Mouse (Mus musculus) cerebellum, postnatal 36 days (tissue): Measurements from ENCODE around the gene Sccpdh.
A peak's percentile ranks its signal among the peaks of the same experiment; 100 is the strongest.
"Not testable (repeated sequence)": the region's sequence is repeated elsewhere in the genome, so short reads cannot be mapped to it uniquely, and the experiment has no call there.

ENCODE experiments used
- DNase-seq, 2 experiments: peaks; one replicate each; pipeline ENCODE4 v3.0.0; 2021 to 2022; ENCODE audit warnings: mixed read lengths in 2 of 2

Gene Sccpdh

DNA sequence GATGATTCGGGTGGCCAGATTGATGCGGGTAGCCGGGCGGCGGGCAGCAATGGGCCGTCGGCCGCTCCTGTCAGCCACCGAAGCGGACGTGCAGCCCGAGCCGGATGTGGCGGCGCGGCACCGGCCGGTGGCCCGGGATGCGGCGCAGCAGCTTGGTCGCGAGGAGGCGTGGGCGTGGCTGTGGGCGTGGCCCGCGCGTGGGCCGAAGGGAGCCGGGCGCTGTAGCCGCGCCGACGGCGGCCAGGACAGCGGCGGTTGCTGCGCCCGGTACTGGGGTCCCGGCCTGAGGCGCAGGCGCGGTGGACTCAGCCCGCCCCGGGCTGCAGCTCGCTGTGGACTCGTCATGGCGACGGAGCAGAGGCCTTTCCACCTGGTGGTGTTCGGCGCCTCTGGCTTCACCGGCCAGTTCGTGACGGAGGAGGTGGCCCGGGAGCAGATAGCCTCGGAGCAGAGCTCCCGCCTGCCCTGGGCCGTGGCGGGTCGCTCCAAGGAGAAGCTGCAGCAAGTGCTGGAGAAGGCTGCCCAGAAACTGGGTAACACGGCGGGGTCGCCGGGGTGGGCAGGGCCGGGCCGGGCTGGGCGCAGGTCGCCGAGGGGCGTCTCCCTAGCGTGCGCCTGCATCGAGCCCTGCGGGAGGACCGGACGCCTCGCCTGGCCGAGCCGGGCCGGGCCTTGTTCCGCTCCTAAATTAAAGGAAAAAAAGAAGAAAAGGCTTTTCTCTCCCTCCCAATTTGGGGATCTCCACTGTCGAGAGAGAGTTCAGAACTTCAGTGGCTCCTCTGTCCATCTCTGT is at the start of gene Sccpdh:
Gene Sccpdh, plus strand, starts transcription at position 198 of the 793 bp plus-strand sequence.
- DNase-seq: peak; percentile 80 to 87

DNA sequence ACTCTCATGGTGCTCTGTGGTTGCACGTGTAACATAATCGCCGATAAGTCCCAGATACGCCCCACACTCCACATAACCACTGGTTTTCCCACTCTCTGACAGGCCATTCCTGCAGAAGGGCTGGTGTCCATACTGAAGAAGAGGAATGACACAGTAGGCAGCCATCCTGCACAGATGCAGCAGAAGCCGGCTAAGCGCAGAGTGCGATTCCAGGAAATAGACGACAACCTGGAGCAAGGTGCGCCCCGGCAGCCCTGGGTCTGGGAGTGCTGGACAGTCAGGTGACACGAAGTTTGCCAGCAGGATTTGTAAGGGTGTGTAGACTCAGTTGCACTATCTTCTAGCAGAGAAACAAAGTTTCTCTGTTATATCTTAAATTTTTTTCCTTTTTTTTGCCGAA is 45.3 kb upstream of the Sccpdh start:
- no peak for DNase-seq

DNA sequence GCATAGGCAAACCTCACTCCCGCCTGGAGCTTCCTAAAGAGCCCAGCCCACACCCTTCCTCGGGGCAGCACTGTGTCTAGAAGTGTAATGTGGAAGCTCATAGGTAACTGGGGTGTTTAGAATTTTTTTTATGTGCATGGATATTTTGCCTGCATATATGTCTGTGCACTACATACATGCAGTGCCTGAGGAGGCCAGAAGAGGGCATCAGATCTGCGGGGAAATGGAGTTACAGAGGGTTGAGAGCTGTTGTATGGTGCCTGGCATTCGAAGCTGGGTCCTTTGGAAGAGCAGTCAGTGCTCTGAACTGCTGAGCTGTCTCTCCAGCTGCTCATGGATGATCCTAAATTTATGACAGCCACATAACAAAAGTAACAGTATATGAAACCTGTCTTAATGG is 44.4 kb upstream of the Sccpdh start:
- DNase-seq: peak; percentile 62 to 63

DNA sequence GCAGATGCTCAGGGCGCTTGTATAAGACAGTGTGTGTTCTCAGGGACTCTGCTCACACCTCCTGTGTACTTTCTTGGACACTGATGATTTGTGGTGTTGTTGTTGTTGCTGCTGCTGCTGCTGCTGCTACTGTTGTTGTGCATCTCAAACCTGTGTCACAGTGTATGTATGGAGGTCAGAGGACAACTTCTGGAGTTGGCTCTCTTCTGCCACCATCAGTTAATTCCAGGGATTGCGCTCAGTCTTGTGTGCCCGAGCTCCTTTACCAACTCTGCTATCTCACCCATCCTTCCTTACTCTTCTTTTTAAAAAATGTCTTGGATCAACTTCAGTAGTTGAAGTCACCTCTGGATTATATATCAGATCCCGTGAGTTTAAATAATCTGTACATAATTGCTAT is 43.7 kb upstream of the Sccpdh start:
- DNase-seq: peak; percentile 69 to 79

DNA sequence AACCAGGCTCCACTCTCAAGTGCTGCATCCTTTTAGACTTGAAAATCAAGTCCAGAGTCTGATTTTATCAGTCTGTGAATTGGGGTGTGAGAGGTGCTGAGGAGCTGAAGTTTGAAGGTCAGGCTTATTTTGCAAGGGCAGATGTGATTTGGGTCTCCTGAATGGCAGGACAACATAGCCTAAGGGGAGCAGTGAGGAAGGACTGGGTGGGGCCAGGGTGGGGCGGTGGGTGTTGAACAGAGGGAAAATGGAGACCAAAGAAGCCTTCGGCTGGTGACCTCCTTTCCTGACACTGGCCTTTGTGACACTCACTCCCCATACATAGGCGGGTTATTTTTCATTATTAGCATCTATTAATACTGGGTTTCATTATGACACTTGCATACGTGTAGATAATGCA is 40.2 kb upstream of the Sccpdh start:
- no peak for DNase-seq

DNA sequence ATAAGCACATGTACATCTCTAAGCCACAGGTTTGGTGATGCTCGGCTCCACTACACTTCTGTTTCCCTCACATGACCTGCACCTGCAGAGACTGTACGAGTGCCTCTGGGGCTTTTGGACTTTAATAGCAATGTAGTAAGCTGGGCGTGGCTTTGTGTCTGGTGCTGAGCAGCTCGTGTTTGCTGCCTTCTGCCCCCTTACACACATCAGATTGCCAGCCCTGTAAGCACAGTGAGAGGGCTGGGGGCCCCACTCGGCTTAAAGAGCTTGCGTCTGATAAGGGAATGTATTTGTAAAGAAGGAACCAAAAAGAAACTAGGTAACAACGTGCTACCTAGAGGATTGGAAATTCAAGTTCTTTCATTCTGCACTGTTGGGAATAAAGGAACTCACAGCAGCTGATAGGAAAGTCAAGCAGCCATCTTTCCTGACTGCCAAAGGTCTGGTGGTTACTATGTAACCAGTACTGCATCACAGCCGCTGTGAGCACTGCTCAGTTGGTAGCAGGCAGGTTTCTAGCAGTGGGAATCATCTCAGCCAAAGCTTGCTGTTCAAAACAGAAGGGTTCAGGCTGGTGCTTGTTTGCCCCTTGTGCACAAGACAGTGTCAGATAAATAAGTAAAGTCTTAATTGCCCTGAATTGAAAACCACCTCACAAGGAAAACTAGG is 39.4 kb upstream of the Sccpdh start:
- no peak for DNase-seq

DNA sequence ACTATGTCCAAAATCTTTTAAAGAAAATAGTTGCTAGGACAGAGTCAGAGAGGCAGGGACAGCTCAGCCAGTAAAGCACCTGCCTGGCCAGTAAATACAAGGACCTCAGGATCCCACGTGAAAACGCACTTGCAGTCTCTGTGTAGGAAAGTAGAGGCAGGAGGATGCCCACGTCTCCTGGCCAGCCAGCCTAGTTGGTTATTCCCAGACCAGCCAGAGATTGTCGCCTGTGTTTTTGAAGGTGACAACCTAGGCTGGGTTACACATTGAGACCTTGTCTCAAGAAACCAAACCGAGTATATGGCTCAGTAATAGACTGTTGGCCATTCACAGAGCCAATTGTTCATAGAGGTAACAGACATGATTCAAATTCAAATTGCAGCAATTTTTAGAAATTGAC is 38.7 kb upstream of the Sccpdh start:
- no peak for DNase-seq

DNA sequence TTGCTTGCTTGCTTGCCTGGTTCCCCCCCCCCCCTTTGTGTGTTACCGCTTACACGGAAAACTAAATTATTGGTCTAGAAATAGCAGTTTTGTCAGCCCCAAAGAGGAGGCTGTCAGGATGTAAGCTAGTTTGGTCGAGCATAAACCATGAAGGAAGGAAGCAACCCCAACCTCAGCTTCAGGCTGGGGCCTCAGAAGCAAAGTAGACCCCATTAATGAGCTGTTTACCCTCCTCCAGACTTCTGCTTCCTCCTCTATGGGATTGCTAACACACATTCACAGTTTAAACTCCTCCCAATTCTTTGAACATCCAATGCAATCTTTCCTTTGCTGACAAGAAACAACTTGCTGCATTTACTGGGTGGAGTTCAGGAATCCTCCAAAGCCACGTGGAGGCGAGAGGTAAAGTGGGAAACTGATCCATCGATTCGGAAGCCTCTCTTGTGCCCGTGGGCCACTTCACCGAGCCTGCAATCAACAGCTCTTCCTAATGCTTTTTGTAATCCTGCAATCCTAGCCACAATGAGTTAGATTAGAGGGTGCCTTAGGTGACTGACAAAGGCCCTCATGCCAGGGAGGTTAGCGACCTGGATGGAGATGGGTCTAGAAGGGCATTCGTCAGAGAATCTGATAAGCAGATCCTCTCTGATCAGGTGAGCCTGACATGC is 35.1 kb upstream of the Sccpdh start:
- no peak for DNase-seq

DNA sequence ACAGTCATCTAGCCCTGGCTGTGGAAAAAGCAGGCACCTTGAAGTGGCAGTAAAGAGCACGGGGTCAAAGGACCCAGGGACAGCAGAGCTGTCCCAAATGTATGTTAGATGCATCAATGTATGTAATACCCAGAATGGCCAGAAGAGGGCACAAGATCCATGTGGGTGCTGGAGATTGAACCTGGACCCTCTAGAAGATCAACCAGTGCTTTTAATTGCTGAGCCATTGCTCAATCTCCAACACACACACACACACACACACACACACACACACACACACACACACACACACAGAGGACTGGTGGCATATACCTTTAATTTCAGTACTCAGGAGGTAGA is 34.6 kb upstream of the Sccpdh start:
- DNase-seq: no peak

DNA sequence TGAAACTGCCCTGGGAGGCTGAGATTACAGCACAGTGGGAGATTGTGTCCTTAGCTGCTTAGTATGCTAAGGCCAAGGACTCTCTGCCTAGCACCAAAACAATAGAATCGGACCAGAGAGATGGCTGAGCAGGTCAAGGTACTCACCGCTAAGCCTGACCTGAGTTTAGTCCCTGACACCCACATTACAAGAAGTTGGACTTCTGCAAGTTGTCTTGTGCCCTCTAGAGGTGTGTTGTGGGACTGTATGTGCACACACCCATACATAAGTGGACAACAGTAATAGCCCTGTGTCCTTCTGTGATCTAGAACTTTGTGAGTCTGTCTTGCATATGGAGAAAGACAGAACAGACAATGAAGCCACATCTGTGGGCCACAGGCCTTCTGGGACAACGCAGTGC is 33.9 kb upstream of the Sccpdh start:
- DNase-seq: no peak

DNA sequence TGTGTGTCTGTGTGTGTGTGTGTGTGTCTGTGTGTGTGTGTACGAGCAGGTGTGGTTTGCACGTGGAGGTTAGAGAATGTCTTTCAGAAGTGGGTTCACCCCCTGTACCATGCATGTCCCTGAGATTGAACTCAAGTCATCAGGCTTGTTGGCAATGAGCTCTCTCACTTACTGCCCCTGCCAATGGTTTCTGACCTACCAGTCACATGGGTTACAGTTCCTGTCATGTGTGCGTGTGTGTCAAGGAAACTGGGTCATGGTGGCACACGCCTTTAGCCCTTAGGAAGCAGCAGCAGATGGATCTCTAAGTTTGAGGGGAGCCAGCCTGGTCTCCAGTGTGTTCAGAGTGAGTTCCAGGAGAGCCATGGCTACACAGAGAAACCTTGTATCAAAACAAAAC is 25.3 kb upstream of the Sccpdh start:
- DNase-seq: no peak

DNA sequence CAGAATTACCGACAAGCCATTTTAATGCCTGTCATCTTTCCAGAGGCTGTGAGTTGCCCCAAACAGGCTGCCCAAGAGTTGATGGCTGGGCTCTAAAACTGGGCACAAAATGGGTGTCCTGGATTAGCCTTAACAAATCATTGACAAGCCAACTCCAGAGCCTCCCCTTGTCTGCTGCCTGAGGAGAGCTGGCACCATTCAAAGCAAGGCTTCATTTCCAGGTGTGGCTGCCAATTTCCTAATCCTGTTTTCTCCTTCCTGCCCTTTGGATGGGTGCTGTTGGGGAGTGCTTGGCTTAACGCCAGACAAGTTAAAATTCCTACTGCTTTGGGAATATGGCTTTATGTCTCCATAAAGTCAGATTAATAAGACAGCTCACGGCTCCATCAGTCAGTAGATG is 23.9 kb upstream of the Sccpdh start:
- DNase-seq: no peak

DNA sequence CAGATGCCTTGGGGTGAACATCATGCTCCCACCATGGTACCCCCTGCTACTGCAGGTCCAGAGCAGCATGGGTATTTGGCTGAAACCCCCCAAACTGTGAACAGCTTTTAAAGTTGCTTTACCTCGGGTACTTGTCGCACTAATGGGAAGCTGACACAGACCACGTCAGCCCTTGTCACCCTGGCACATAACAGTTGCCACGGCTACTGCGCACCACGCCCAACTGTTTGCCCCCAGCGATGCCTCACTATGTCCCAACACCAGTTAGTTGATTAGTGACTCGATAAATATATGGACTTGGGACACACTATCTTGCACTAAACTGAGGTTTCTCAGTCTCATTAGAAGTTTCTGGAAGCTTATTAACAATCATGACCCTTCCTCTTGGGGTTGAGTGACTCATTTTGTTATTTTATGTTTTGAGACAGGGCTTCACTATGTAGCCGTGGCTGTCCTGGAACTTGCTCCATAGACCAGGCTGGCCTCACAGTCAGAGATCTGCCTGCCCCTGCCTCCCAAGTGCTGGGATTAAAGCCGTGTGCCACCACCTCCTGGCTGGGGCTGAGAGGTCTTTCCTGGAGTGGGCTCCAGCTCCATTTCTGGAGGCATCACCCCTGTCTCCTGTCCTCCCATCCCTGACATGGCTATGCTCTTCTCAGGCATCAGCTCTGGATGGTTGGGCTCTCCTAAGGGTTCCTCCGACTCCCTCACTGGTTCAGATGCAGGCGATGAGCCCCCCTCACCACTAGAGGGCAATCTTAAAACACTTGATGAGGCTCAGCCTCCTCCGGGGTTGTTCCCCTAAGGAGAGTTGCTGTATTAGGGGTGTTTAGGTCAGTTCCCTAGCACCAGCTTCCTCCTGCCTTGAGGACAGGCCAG is 22.7 kb upstream of the Sccpdh start:
- peak; percentile 85 to 86 for DNase-seq

DNA sequence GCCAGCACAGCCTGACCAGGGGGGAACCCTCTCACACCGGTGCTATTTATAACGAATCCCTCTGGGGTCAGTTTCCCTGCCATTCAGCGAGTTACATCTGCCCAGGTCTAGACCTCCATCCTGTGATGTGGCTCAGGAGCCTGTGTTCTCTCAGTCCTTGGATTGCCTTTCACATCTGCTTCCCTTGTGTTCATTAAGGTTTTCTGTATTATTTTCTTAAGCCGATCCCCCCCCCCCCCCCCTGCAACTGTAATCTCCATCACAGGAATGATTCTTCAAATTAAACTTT is 22.1 kb upstream of the Sccpdh start:
- no peak for DNase-seq

DNA sequence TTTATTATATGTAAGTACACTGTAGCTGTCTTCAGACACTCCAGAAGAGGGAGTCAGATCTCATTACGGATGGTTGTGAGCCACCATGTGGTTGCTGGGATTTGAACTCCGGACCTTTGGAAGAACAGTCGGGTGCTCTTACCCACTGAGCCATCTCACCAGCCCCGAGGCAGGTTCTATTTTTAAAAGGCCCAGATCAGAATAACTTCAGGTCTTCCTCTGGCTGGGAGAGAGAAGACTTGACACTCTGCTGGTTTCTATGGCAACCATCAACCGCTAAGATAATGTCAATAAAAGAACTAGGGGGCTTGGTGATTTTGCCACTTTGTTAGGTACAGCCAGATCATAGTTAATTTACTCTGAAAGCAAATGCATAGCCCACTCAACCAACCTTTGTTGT is 19.3 kb upstream of the Sccpdh start:
- not testable (repeated sequence) for DNase-seq

DNA sequence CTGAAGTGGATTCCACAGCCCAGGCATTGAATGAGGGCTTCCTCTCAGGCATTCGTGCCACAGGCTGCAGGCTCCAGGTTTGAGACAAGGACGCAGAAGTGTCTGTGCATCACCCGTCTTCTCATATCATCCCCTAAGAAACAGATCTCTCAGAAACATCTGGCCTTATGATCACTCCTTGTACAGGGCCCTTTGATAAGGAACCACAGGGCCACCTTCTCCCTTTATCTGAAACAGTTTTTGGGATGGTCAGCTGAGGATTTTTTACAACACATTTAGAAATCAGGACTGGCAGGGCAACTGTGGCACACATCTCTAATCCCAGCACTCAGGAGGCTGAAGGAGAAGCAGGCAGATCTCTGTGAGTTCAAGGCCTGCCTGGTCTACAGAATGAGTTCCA is 18.7 kb upstream of the Sccpdh start:
- no peak for DNase-seq

DNA sequence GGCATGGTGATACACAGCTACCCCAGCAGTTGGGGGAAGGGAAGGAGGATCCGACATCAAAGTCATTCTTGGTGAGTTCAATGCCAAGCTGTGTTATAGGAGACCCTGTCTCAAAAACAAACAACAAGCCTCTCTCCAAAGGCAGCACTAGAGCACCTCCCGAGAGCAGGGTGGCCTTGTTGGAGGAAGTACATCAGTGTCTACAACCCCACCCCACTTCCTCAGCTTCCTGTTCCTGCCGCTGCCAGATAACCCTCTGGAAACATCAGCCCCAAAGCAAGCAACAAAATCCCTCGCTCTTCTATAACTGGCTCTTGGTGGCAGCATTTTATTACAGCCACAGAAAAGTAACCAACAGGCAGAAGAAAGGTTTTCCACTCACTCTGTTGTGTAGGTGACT is 17.7 kb upstream of the Sccpdh start:
- DNase-seq: no peak

DNA sequence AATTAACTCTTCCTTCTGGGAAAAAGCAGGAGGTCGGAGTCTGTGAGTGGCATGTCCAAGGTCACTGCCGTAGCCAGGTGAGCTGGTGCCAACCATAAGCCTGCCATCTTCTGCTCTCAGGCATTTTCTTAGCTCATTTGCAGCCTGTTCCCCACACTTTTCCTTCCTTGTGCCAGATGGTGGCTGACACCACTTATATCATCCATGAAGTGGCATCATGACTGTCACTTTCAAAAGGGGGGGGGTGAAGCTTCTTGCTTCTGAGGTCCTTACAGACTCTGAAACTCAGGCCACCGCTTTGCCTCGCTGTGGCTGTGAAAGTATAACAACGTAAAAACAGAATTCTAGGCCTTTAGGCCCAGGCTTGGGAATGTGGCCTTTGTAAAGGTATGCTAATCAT is 16.8 kb upstream of the Sccpdh start:
- DNase-seq: no peak

DNA sequence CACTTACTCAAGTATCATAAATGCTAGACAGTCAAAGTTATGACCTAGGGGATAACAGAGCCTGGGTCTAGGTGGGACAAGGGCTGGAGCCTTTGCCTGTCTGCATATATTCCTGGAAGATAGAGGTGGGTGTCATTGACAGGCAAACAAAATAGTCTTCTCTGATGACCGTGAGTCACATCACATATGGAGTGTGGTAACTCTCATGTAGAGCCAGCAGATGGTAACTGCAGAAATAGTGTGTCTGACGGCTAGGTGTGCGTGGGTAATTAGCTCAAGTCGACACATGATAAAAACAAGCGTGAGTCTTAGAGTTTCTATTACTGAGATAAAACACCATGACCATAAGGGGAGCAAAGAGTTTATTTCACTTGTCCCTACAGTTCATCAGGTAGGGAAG is 4.9 kb upstream of the Sccpdh start:
- no peak for DNase-seq

DNA sequence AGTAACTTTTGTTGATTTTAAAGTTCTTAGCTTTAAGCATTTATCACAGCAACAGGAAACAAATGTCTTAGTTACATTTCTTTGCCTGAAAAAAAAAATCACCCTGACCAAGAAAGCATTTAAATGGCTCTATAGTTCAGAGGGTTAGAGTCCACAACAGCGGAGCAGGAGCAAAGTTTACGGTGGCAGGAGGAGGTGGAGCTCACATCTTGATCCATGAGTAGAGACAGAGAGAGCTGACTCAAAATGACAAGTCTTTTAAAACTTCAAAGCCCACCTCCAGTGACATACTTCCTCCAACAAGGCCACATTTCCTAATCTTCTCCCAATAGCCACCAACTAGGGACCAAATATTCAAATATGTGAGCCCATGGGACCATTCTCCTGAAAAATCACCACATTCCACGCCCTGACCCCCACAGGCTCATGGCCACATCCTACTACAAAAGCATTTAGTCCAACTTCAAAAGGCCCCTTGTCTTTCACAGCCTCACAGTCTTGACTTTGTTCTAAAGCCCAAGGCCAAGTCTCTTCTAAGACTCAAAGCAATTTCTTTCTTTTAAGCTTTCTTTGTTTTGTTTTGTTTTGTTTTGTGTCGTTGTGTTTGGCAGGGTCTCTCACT is 3.6 kb upstream of the Sccpdh start:
- no peak for DNase-seq

DNA sequence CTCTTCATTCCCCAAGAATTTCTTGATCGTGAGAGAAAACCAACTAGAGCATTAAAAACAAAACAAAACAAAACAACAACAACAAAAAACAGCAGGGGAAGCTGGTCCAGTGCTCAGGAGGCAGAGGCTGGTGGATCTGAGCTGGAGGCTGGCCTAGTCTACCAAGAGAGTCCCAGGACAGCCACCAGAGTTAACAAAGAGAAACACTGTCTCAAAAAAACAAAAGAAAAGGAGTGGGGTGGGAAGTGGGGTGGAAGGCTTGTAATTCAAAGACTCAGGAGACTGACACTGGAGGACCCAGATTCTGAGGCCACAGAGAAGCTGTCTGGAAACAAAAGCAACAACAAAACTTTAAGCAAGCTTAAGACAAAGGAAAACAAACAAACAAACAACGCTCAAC is 1.0 kb upstream of the Sccpdh start:
- DNase-seq: no peak

DNA sequence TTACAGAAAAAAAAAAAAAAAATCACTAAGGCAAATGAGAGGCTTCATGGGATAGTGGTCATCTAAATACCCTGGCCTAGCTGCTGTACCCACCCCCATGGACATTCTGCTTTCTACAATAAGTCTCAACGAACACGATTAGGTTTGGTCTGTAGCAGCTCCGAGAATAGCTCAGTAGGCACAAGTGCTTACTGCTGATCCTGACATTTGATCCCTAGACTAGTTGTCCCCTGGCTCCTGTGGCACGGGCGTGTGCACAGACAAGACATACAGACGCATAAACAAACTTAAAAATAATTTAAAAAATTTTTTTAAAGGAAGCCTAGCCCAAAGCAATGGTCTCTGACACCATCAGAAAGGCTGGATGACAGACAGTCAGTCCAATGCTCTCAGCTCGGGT is 560 bp upstream of the Sccpdh start:
- no peak for DNase-seq
